Mouse (Mus musculus): ENCODE results near the gene Cfap77. TPM values are rescaled to one million over a fixed set of nuclear protein-coding genes. Genes with fewer than 3 reads are reported as not detected.

Cfap77 gene
- total RNA-seq, 2 experiments from 2014 or later = not detected

DNA sequence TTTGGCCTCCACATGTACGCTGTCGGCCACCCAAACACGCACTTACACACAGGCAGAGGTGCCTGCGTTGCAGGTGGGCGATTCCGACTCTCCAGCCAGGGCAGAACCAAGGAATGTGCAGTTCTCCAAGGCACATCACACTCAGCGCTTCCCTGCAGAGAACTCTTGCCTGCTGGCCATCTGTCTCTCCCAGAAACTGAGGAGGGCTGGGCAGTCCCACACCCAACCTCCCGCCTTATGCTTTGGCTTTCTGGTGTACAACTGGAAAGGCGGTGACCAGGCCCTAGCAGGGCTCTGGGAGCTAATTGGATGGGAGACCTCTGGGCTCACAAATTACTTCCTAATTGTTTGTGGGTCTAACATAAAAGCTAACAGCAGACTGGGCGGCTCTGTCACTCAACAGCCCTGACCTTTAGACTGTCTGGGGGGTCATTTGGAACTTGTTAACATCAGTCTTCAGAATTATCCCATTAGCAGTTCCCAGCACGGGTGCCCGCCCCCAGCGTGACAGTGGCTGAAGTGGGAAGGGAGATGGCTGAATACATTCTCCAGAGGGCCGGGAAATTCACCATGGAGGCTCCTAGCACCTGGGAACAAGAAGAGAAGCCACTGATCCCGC, 80.9 kb downstream of the Cfap77 start:
- H3K27ac ChIP-seq = no peak overlapping the region
- no peak for TF ChIP-seq CTCF (IDR thresholded peaks at IDR 0.05)
- DNase-seq = no peak
- H3K4me3 ChIP-seq = no peak overlapping the region
- intact Hi-C loops (cut with DNase I) = no loop called here

- Histone ChIP-seq H3K27ac (no peak overlapping the region), H3K4me3 (no peak overlapping the region)
- no peak for DNase-seq
- intact Hi-C loops (cut with DNase I) = no loop called here
- TF ChIP-seq CTCF (IDR thresholded peaks at IDR 0.05) = no peak
Observed at GRCm38 (mm10) chr2:28970424-28970823, 84.4 kb downstream of the Cfap77 start.

DNA sequence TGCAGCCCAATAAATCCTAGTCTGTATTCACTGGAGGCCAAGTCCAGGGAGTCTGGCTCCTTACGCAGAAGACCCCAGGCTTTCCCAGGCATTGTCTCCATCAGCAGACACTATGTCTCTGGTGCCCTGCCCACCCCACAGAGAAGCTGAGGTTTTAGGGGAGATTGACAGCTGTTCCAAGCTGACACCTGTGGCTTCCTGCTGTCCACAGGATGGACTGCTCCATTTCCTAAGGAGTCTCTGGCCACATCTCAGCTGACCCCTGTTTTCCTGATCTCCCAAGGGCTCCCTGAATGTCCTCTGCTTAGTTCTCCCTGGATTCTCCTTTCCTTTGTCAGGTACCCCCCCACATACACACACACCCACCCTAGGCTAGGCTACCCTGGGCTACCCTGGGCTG, 86.6 kb downstream of the Cfap77 start:
- TF ChIP-seq CTCF (IDR thresholded peaks at IDR 0.05) = no peak
- H3K27ac ChIP-seq = no peak overlapping the region
- intact Hi-C loops (cut with DNase I) = no loop called here
- no peak for DNase-seq
- H3K4me3 ChIP-seq = no peak overlapping the region

DNA sequence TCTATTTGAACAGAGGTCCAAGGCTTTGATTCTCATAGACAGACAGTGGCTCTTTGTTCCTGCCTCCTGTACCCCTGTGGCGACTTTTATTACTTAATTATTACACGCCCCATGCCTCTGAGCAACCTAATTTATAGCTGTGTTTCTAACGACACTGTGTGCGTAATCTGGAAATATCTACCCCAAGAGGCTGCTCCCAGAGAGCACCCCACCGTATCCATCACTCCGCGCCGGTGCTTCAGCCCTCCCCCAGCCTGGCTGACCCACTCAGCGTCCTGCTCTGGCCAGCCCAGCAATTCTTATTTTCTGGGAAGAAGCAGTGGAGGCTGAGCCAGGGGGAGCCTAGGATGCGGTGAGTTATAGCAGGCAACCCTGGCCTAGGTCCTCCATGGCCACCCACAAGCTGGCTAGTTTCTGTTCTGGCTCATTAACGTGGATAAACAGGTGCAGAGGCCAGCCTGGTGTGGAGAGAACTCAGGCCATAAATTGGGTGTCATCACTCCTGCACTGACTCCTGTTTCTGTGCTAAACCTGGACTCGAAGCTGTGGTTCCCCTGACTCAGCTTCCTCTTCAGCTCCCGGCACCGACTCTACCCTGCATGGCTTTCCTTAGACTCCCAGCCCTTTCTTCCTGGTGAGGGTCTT, 88.6 kb downstream of the Cfap77 start:
- intact Hi-C loops (cut with DNase I) = no loop called here
- peak; percentile 52 for DNase-seq
- TF ChIP-seq CTCF (IDR thresholded peaks at IDR 0.05) = no peak
- Histone ChIP-seq H3K27ac (0 out of 2 replicates have a peak overlapping the region, but pooled peaks have one; percentile 8), H3K4me3 (no peak overlapping the region)

DNA sequence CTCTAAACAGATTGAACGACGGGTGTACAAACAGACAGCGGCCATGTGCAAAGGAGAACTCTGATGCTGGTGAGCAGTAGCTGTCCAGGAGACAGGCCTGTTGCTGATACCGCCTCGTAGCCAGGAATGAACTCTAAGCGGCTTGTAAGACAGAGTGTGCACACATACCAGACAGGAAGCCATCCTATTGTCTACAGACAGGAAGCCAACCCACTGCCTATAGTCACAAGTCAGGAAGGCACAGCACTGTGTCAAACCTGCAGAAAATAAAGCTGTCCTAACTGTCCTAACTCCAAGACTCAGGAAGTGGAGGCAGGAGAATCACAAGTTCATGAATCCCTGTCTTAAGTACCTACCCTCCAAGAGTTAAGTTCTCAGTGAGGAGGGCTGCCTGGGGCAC, 91.3 kb downstream of the Cfap77 start:
- Histone ChIP-seq H3K4me3 (no peak overlapping the region), H3K27ac (no peak overlapping the region)
- TF ChIP-seq CTCF (IDR thresholded peaks at IDR 0.05) = no peak
- intact Hi-C loops (cut with DNase I) = no loop called here
- DNase-seq = no peak

- TF ChIP-seq CTCF (IDR thresholded peaks at IDR 0.05) = no peak
- Histone ChIP-seq H3K27ac (no peak overlapping the region), H3K4me3 (no peak overlapping the region)
- DNase-seq = no peak
- intact Hi-C loops (cut with DNase I) = no loop called here
Observed at GRCm38 (mm10) chr2:28961636-28962035, 93.2 kb downstream of the Cfap77 start.

DNA sequence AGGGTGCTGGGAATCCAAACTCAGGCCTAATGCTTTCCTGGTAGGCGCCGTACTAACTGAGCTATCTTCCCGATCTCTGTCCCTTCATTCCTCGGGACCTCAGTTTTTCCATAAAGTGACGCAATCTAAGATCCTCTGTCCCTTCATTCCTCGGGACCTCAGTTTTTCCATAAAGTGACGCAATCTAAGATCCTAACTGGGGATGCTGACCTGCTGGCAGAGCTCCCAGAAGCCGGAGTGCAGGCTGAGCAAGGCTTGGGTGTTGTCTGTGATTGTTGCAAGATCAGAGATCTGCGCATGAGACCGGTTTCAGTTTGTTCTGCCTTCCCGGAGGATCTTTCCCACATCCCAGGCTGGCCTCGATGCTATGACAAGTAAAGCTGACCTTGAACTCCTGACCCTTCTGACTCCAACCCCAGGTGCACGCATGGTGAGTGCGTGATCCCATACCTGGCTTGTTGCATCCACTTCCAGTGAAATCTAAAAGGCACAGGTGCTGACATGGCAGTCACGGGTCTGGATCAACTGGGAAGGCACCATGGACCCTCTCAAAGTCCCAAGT, 93.8 kb downstream of the Cfap77 start:
- intact Hi-C loops (cut with DNase I) = no loop called here
- no peak for TF ChIP-seq CTCF (IDR thresholded peaks at IDR 0.05)
- DNase-seq = peak; percentile 50
- Histone ChIP-seq H3K4me3 (no peak overlapping the region), H3K27ac (no peak overlapping the region)

GRCm38 (mm10) chr2:28956874-28957273, 98.0 kb downstream of the Cfap77 start:
- intact Hi-C loops (cut with DNase I) = no loop called here
- no peak overlapping the region for H3K4me3 ChIP-seq
- no peak for DNase-seq
- TF ChIP-seq CTCF (IDR thresholded peaks at IDR 0.05) = no peak
- no peak overlapping the region for H3K27ac ChIP-seq

GRCm38 (mm10) chr2:28954595-28954994, 100.3 kb downstream of the Cfap77 start:
- Histone ChIP-seq H3K27ac (no peak overlapping the region), H3K4me3 (no peak overlapping the region)
- no peak for DNase-seq
- TF ChIP-seq CTCF (IDR thresholded peaks at IDR 0.05) = no peak
- intact Hi-C loops (cut with DNase I) = no loop called here

GRCm38 (mm10) chr2:28952981-28953380, 101.9 kb downstream of the Cfap77 start:
- Histone ChIP-seq H3K27ac (no peak overlapping the region), H3K4me3 (no peak overlapping the region)
- TF ChIP-seq CTCF (IDR thresholded peaks at IDR 0.05) = no peak
- intact Hi-C loops (cut with DNase I) = no loop called here
- no peak for DNase-seq

GRCm38 (mm10) chr2:28946312-28946711, 108.6 kb downstream of the Cfap77 start:
- intact Hi-C loops (cut with DNase I) = no loop called here
- H3K4me3 ChIP-seq = no peak overlapping the region
- no peak overlapping the region for H3K27ac ChIP-seq
- TF ChIP-seq CTCF (IDR thresholded peaks at IDR 0.05) = no peak
- no peak for DNase-seq

DNA sequence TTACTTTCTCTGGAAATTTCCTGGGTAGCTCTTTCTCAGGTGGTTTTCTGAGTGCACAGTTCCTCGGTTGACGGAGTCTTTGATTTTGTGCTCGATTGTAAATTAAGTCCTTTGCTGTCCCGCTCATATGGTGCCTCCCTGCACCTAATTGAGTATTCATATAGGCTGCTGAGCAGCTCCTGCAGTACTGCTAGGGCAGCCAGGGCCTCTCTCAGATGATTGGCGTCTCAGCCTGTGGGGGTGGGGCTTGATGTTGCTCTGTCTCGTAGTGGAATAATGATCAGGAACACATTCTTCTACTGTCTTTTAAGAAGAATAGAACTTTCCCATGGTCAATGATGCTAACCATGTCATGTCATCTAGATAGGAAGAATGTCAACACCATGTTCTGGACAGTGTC, 109.5 kb downstream of the Cfap77 start:
- Histone ChIP-seq H3K4me3 (no peak overlapping the region), H3K27ac (no peak overlapping the region)
- no peak for DNase-seq
- intact Hi-C loops (cut with DNase I) = no loop called here
- TF ChIP-seq CTCF (IDR thresholded peaks at IDR 0.05) = no peak

DNA sequence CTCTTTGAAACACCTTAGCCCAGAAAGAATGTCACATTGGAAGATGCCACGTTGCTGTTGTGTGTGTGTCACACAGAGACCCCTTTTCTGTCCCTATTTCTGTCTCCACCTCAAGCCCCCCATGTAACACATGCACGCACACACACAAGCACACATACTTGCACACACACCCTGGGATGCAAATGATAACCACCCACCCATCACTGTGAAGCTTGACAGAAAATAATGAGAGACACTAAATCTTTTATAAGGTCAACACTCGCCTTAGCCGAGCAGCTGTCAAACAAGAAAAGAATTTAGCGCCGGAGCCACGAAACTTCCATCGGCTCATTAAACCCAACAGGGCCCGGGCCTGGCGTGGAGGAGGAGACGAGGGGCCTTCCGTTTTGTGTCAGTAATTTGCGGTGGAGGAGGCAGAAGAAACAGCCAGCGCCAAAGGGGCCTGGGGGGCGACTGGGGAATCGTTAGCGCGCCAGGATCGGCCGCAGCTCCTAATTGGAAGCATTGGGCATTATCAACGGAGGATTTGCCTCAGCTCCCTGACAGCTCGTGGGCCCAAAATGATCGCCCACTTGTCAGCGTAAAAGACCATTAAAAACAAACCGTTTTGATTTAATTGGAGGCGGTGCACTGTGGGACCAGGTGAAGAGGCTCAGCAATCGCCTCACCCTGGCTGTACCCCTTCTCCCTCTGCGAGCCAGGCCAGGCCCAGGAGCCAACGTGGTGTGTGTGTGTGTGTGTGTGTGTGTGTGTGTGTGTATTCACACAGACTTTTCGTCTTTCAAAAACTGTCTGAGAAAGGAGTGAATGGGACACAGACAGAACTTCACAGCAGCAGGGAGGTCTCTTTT, 111.0 kb downstream of the Cfap77 start:
- Histone ChIP-seq H3K4me3 (no peak overlapping the region), H3K27ac (no peak overlapping the region)
- DNase-seq = no peak
- no peak for TF ChIP-seq CTCF (IDR thresholded peaks at IDR 0.05)
- intact Hi-C loops (cut with DNase I) = no loop called here

Measured in gastrocnemius, adult 2 months (tissue).